Mouse (Mus musculus): ENCODE results near the gene Rfc2.

Gene Rfc2

GRCm38 (mm10) chr5:134581146-134581545, at the start of gene Rfc2:
Rfc2 (plus strand) TSS chr5:134581366.
- DNase-seq (ENCODE audit: low read depth): no peak

- no peak for DNase-seq (ENCODE audit: low read depth)
Measured at GRCm38 (mm10) chr5:134531585-134531984, 49.6 kb upstream of the Rfc2 start.

DNA sequence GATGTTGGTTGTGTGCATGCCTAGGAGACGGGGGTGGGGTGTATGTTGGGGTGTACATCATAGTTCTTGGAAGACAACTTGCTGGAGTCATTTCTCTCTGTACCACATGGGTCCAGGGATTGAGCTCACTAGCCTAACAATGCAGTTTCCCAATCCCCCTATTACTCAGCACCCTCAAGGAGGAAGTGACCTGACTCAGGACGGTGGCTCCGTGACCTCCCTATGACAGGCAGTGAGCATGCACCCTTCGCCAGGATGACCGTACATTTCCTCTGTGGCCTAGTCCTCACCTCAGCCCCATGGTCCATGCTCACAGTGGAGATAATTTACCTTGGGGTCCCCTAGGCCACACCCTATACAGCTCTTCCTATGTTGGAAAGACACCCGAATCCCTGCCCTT, 48.7 kb upstream of the Rfc2 start:
- no peak for DNase-seq (ENCODE audit: low read depth)

DNA sequence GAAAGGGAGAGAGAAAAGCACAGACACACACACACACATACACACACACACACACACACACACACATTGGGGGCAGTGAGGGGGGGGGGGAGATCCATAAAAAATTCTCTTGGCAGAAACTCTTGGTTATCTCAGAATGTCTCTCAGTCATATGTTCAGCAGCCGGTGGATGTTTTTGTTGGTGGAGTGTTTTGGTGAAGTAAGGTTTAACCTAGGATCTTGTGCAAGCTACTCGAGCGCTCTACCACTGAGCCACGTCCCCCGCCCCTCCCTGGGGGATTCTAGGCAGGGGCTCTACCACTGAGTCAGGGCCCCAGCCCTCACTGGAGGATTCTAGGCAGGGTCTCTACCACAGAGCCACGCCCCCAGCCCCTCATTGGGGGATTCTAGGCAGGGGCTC, 45.1 kb upstream of the Rfc2 start:
- no peak for DNase-seq (ENCODE audit: low read depth)

DNA sequence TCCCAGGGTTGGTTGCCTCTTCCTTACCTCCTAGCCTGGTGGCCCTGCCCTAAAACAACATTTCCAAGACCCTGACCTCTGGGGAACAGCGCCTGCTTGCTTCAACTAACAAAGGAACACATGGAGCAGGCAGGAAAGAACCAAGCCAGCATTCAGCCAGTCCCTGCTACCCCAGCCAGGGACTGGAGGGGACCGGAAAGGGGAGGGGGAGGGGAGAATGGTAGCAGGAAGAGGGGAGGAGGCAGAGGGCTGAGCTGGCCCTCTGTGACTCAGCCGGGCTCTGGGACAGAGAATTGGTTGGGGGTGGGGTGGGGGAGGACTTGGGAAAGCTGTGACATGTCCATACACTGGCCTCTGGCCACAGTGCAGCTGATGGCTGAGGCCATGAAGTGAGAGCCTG, 41.3 kb upstream of the Rfc2 start:
- DNase-seq (ENCODE audit: low read depth): no peak

DNA sequence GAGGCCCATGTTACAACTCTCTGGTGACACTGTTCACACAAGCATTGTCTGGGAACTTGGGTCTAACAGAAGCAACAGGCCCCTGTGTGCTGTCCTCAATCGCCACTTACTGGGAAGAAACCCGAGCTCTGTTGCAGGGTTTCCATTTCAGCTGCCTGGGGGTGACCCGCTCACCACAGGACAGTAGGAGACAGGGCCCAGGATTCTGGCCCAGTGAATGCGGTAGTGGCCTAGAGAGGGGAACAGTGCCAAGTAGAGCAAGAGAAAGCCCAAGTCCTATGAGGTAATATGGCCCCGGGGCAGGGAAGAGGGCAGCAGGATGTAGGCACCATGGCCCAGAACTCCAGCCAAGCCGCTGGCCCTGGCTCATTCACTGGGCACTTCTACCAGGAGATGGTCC, 40.3 kb upstream of the Rfc2 start:
- no peak for DNase-seq (ENCODE audit: low read depth)

- DNase-seq (ENCODE audit: low read depth): no peak
Measured at GRCm38 (mm10) chr5:134541640-134542039, 39.5 kb upstream of the Rfc2 start.

GRCm38 (mm10) chr5:134544516-134545241, 36.5 kb upstream of the Rfc2 start:
- no peak for DNase-seq (ENCODE audit: low read depth)

- DNase-seq (ENCODE audit: low read depth): peak; percentile 23
Measured at GRCm38 (mm10) chr5:134545242-134545629, 35.9 kb upstream of the Rfc2 start.

GRCm38 (mm10) chr5:134546790-134547189, 34.4 kb upstream of the Rfc2 start:
- DNase-seq (ENCODE audit: low read depth): no peak

- no peak for DNase-seq (ENCODE audit: low read depth)
Measured at GRCm38 (mm10) chr5:134548306-134548705, 32.9 kb upstream of the Rfc2 start.

DNA sequence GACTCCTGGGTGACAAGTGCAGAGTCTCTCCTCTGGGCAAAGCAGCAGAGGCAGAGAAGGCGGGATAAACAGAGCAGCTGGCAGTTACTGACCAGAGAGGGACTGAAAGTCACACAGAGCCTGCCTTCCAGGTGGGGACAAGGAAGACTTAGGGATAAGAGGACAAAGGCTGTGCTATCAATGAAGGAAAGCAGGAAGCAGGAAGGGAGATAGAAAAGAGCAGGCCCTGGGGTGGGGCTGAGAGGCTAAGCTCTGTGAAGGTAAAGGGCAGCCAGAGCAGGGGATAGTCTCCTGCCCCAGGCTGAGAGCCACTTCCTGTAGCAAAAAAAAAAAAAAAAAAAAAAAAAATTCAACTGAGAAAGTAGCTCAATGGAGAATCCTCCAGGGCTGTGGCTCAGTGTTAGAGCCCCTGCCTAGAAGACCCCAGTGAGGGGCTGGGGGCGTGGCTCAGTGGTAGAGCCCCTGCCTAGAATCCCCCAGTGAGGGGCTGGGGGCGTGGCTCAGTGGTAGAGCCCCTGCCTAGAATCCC, 31.5 kb upstream of the Rfc2 start:
- DNase-seq (ENCODE audit: low read depth): no peak

DNA sequence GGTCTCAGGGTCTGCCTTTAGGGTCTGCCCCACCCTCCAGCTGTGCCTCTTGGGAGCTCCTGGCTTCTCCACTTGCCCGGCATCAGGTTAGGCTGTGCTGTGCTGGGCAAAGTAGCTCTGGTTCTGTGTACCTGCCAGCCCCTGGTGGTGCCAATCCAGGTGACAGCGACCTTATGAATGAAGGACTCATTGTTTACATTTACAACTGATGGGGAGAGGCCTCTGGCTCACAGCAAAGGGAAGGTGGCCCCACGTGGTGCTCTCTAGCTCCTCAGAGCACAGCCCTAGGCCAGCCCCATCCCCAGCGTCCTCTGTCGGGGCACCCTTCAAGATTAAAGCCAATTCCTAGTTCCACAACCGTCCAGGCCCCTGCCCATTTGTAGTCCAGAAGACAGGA, 30.3 kb upstream of the Rfc2 start:
- DNase-seq (ENCODE audit: low read depth): no peak

- no peak for DNase-seq (ENCODE audit: low read depth)
Measured at GRCm38 (mm10) chr5:134551233-134552109, 29.7 kb upstream of the Rfc2 start.

- DNase-seq (ENCODE audit: low read depth): peak; percentile 79
Measured at GRCm38 (mm10) chr5:134552110-134552972, 28.8 kb upstream of the Rfc2 start, which contains the start of gene Clip2. Clip2 (minus strand) TSS chr5:134552434.

DNA sequence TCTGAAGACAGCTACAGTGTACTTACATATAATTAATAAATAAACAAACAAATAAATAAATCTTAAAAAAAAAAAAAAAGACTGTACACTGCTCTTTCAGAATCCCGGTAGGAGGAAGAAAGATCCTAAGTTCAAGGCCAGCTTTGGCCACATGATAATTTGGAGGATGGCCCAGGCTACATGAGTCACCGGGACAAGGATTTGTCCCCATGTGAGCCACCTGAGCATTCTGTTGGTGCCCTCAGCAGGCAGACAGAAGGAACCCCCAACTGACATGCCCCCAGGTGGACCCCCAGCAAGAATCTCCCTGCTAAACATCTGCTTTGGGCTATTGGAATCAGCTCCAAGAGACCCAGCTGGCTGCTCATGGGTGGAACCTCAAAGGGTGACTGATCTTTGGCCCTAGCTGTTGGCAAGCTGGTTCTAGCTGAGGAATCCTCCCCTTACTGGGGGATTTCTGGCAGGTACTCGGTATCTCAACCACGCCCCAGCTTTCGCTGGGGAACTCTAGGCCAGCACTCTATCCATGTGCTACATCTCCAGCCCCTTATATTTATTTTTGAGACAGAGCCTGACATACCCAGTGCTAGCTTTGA, 27.1 kb upstream of the Rfc2 start:
- DNase-seq (ENCODE audit: low read depth): no peak

- no peak for DNase-seq (ENCODE audit: low read depth)
Measured at GRCm38 (mm10) chr5:134555463-134556164, 25.6 kb upstream of the Rfc2 start.

DNA sequence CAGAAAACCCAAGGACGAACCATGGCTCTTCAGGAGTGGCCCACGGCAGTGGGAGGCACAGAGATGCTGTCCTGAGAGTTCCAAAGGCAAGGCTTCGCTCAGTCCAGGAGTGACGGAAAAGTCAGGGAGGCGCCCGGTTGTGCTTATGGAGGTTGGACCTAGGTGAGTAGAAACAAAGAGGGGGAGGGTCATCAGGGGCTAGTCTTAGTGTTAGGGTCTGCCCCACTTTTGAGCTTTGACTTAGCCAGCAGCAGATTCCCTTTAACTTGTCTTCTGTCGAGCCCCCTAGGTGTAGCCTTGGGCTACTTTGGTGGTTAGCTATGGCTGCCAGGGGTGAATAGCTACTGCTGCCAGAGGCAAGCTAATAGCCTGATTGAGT, 21.1 kb upstream of the Rfc2 start, which contains the start of gene Syna:
Gene Syna (minus strand): TSS at position 101 of the 379 bp plus-strand sequence.
- DNase-seq (ENCODE audit: low read depth): no peak

GRCm38 (mm10) chr5:134560450-134561171, 20.6 kb upstream of the Rfc2 start:
- no peak for DNase-seq (ENCODE audit: low read depth)

DNA sequence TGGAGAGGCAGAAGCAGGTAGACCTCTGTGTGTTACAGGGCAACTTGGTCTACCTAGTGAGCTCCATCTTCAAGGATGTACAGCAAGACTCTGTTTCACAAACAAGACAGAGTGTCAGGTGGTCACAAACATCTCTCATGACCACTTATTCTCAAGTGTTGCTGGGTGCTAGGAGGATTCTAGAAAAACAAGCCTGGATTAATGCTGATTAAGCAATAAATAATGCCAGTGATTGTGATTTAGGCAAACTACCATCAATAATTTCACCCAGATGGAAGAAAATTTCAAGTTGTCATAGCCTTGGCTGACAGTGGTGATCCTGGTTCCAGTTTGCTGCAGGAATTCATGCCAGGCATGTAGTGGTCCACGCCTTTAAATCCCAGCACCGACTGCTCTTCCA, 16.9 kb upstream of the Rfc2 start:
- no peak for DNase-seq (ENCODE audit: low read depth)
